Mouse (Mus musculus): Measurements from ENCODE around the gene Cerk.
"Not testable (repeated sequence)": the region's sequence is repeated elsewhere in the genome, so short reads cannot be mapped to it uniquely, and the experiment has no call there.

The Cerk gene

GRCm38 (mm10) chr15:86181321-86181720 lies 4.6 kb downstream of the Cerk start:
- DNase-seq (ENCODE audit: low spot score), result not testable (repeated sequence)

- DNase-seq (ENCODE audit: low spot score), result no peak
These were observed 5.5 kb downstream of the Cerk start for GRCm38 (mm10) chr15:86180427-86180826.

GRCm38 (mm10) chr15:86178594-86178993 lies 7.3 kb downstream of the Cerk start:
- no peak for DNase-seq (ENCODE audit: low spot score)

GRCm38 (mm10) chr15:86177703-86178251 lies 8.2 kb downstream of the Cerk start:
- not testable (repeated sequence) for DNase-seq (ENCODE audit: low spot score)

GRCm38 (mm10) chr15:86176771-86177702 lies 8.9 kb downstream of the Cerk start:
- DNase-seq (ENCODE audit: low spot score), result no peak

GRCm38 (mm10) chr15:86176166-86176565 lies 9.8 kb downstream of the Cerk start:
- DNase-seq (ENCODE audit: low spot score), result no peak

GRCm38 (mm10) chr15:86175253-86176050 lies 10.5 kb downstream of the Cerk start:
- DNase-seq (ENCODE audit: low spot score), result no peak

GRCm38 (mm10) chr15:86173136-86173985 lies 12.6 kb downstream of the Cerk start:
- no peak for DNase-seq (ENCODE audit: low spot score)

GRCm38 (mm10) chr15:86172526-86172925 lies 13.4 kb downstream of the Cerk start:
- no peak for DNase-seq (ENCODE audit: low spot score)

GRCm38 (mm10) chr15:86172124-86172523 lies 13.8 kb downstream of the Cerk start:
- DNase-seq (ENCODE audit: low spot score), result no peak

- no peak for DNase-seq (ENCODE audit: low spot score)
These were observed 14.6 kb downstream of the Cerk start for GRCm38 (mm10) chr15:86171316-86171715.

GRCm38 (mm10) chr15:86169817-86170110 lies 16.2 kb downstream of the Cerk start:
- no peak for DNase-seq (ENCODE audit: low spot score)

GRCm38 (mm10) chr15:86168941-86169816 lies 16.8 kb downstream of the Cerk start:
- DNase-seq (ENCODE audit: low spot score), result no peak

- peak; percentile 67 for DNase-seq (ENCODE audit: low spot score)
These were observed 17.5 kb downstream of the Cerk start for GRCm38 (mm10) chr15:86168505-86168867.

- DNase-seq (ENCODE audit: low spot score), result no peak
These were observed 18.0 kb downstream of the Cerk start for GRCm38 (mm10) chr15:86167787-86168504.

GRCm38 (mm10) chr15:86167032-86167655 lies 18.8 kb downstream of the Cerk start:
- DNase-seq (ENCODE audit: low spot score), result no peak

GRCm38 (mm10) chr15:86165811-86166590 lies 19.9 kb downstream of the Cerk start:
- DNase-seq (ENCODE audit: low spot score), result no peak

- no peak for DNase-seq (ENCODE audit: low spot score)
These were observed 21.1 kb downstream of the Cerk start for GRCm38 (mm10) chr15:86164718-86165345.

Data from left cerebral cortex, adult 11 months (tissue).